Mouse (Mus musculus) heart, postnatal 4 days (tissue): ENCODE data around the gene Clec12b. TPM values are rescaled to one million over a fixed set of nuclear protein-coding genes. Genes with fewer than 3 reads are reported as not detected.
"Not testable (repeated sequence)": the region's sequence is repeated elsewhere in the genome, so short reads cannot be mapped to it uniquely, and the experiment has no call there.

Experiments
- DNase-seq: peaks from one replicate; pipeline ENCODE4 v3.0.0; 2021
- total RNA-seq, 2 experiments: library from RNA; stranded (reverse); gene quantifications; 2 replicates each; pipeline ENCODE4 v1.2.3; 2021

The Clec12b gene
- total RNA-seq, 2 experiments from 2014 or later = 0.18 TPM; not detected in 1

GRCm38 (mm10) chr6:129369374-129370132, 16.1 kb downstream of the Clec12b start:
- DNase-seq = no peak

- peak; percentile 52 for DNase-seq
Observed at GRCm38 (mm10) chr6:129365959-129366359, 19.7 kb downstream of the Clec12b start.

DNA sequence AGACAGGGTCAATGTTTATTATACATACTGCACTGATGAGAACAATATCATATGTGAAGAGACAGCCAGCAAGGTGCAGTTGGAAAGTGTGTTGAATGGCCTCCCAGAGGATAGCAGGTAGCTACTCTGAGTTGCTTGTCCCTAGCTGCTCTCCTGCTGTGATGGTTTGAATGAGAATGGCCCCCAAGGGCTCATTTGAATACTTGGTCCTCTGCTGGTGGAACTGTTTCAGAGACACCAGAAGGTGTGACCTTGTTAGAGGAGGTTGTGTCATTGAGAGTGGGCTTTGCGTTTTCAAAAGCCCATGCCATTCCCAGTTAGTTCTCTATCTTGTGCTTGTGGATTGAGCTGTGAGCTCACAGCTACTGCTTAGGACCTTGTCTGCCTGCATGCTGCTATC, 21.7 kb downstream of the Clec12b start:
- no peak for DNase-seq

- no peak for DNase-seq
Observed at GRCm38 (mm10) chr6:129359515-129359914, 26.2 kb downstream of the Clec12b start.

DNA sequence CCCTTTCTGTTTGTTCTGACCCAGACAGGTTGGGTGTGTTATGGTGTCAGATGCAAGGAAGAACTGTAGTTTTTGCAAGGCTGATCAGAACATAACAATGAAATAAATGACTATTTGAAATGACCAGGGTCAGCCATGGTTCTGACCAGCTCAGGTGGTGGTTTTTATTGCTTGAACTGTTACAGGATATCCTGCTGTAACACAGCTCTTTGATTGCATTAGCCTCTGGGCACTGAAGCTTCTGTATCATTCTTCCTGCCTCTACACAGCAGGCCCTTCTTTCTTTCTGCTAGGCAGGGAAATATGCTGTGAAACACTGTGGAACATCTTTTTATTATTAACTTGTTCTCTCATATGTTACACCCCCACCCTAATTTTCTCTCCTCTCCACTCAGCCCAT, 29.2 kb downstream of the Clec12b start:
- DNase-seq = no peak

DNA sequence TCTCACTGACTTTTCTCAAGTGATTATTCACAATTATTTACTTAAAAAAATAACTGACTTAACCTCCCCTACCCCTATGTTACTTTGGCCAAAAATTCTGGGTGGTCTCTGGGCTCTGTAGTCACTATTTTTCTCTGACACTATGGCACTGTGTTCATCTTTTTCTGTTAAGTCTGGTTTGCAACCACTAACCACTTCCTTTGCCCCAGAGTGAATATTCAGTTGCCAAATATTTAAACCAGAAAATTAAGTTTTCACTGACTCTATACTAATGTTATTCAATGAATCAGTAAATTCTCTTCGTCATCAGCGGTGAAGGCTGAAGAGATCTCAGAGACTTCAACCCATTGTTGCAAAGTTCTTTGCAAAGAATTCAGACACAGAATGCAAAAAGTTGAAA, 29.9 kb downstream of the Clec12b start:
- no peak for DNase-seq

- DNase-seq = no peak
Observed at GRCm38 (mm10) chr6:129351091-129351490, 34.6 kb downstream of the Clec12b start.

DNA sequence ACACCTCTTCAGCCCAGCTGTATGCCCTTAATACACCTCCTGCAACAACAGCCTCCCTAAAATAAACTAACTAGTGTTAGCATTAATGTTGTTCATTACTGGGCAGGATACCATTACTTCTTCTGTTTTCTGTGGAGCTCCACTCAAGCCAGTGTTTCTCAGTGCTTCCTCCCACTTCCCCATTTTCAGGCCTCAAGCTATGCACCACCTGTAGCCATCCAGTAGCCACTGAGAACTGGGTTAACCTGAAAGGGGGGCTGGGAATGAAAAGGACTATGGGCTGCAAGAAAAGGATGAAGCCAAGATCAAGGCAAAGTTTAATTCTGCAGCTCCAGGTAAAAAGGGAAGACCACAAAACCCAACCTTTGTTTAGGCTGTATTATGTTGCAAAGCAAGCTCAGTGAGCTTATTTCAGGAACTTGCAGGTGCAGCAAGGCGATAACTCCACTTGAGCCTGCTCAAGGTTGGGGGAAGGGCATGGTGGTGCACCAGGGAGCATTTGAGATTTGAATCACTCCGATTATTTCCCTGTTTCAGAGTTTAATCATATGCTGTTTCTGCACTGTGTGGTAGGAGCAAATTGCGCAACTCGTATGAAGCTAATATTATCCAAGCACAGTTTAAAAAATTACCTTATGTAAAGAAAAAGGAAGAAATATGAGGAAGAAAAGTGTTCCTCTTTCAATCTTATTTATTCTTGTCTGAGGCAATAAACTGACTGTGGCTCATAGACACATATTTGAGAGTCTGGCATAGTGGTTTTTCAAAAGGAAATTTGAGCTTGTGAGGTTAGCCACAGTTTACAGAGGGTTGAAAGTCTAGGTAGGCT, 35.9 kb downstream of the Clec12b start:
- no peak for DNase-seq

GRCm38 (mm10) chr6:129344408-129344807, 41.3 kb downstream of the Clec12b start:
- DNase-seq = no peak

GRCm38 (mm10) chr6:129342391-129342790, 43.3 kb downstream of the Clec12b start, which contains the start of gene Clec12a:
Gene Clec12a, plus strand, starts transcription at chr6:129342691.
- DNase-seq = not testable (repeated sequence)

GRCm38 (mm10) chr6:129337751-129338150, 47.9 kb downstream of the Clec12b start:
- no peak for DNase-seq

- DNase-seq = peak; percentile 57
Observed at GRCm38 (mm10) chr6:129333674-129334078, 52.0 kb downstream of the Clec12b start.

GRCm38 (mm10) chr6:129331610-129332009, 54.1 kb downstream of the Clec12b start, which contains the start of gene 4922502D21Rik:
Gene 4922502D21Rik, minus strand, starts transcription at chr6:129331796.
- no peak for DNase-seq

DNA sequence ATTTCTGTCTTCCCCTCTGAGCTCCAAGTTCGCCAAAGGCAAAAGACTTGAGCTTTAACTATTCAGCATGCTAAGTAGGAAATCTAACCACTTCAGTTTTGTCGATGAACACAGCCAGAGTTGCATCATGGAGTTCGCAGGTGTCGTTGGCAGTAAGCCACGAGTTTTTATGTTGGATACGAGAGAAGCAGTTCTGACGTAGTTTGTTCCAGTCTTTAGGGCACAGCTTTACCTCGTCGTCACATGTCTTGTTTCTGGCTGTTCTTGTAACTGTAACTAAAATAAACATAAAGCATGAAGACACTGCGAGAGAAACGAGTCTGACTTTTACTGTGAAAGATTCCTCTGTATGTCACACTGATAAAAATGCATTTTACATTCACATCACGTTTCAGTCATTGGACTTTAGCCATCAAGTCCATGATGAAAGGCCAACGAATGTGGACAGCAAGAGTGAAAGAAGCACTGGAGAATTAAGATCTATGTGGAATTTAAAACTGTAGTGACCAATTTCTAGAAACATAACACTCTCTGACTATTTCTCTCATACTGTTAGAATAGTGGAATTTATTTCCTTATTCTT, 59.0 kb downstream of the Clec12b start:
- no peak for DNase-seq

- DNase-seq = no peak
Observed at GRCm38 (mm10) chr6:129326016-129326415, 59.7 kb downstream of the Clec12b start.

Other genes starting within 250 kb of the Clec12b start
- 10 to 100 TPM; 14.5 to 19.7 TPM for gene Clec2d, start 205.3 kb downstream of the Clec12b start, total RNA-seq
- not detected for gene Cd69, start 110.4 kb downstream of the Clec12b start, total RNA-seq
- not detected for gene 4922502D21Rik, start 54.1 kb downstream of the Clec12b start, total RNA-seq
- gene Clec12a, start 43.2 kb downstream of the Clec12b start, total RNA-seq = under 1 TPM; 0.26 to 0.45 TPM
- gene Clec1b, start 11.4 kb upstream of the Clec12b start, total RNA-seq = under 1 TPM; 0.60 to 0.65 TPM
- not detected for gene Clec9a, start 23.0 kb upstream of the Clec12b start, total RNA-seq
- gene Clec1a, start 66.1 kb upstream of the Clec12b start, total RNA-seq = 10 to 100 TPM; 10.6 to 13.2 TPM
- gene Olr1, start 121.3 kb upstream of the Clec12b start, total RNA-seq = under 1 TPM; 0.26 to 0.41 TPM
- gene Tmem52b, start 126.7 kb upstream of the Clec12b start, total RNA-seq = not detected
- gene Gabarapl1, start 147.3 kb upstream of the Clec12b start, total RNA-seq = 10 to 100 TPM; 40.0 to 40.2 TPM
- gene Klre1, start 192.0 kb upstream of the Clec12b start, total RNA-seq = not detected
- not detected for gene Klrd1, start 205.9 kb upstream of the Clec12b start, total RNA-seq
- gene Klrk1, start 238.0 kb upstream of the Clec12b start, total RNA-seq = under 1 TPM in 1 of 2 experiments, not detected in 1; 0.17 TPM